Mouse (Mus musculus) kidney, adult 2 months (tissue): ENCODE results near the gene Ntsr1.

Experiments used
- CTCF ChIP-seq: fragments of 200-500 bp; conservative IDR thresholded peaks from 2 replicates; pipeline ENCODE4 v1.5.1; 2011; ENCODE audit warnings: low read depth, mild to moderate bottlenecking, control low read depth, low read length, moderate library complexity, mixed read lengths; ENCODE audit not compliant: insufficient read depth, insufficient read length
- POLR2A ChIP-seq: fragments of 200-500 bp; IDR thresholded peaks from one replicate; pipeline ENCODE4 v1.6.1; 2011; ENCODE audit warnings: low read depth, low read length, control low read depth

DNA sequence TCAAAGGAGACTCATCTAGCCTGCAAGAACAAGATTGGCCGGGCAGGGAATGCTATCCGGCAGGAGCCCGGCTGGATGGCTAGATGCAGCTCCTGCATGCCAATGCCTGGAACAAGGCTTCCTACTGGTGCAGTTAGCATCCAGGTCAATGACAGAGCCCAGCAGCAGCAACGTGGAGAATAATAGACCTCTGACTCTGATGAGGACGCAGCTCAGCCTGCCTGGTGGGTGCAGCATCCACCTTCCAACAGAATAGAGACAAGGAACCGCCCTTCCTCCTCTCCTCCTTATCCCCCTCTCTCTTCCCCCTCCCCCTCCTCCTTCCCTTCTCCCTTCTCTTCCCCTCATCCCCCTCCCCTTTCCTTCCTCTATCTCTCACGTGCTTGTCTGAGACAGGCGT, 28.1 kb downstream of the Ntsr1 start:
- no peak for TF ChIP-seq POLR2A
- TF ChIP-seq CTCF, result no peak
